Mouse (Mus musculus): ENCODE results near the gene Syt2. TPM values are rescaled to one million over a fixed set of nuclear protein-coding genes. Genes with fewer than 3 reads are reported as not detected.

Gene Syt2
- polyA plus RNA-seq, 3 experiments from 2014 or later: 0.10 to 0.44 (median 0.11) TPM

DNA sequence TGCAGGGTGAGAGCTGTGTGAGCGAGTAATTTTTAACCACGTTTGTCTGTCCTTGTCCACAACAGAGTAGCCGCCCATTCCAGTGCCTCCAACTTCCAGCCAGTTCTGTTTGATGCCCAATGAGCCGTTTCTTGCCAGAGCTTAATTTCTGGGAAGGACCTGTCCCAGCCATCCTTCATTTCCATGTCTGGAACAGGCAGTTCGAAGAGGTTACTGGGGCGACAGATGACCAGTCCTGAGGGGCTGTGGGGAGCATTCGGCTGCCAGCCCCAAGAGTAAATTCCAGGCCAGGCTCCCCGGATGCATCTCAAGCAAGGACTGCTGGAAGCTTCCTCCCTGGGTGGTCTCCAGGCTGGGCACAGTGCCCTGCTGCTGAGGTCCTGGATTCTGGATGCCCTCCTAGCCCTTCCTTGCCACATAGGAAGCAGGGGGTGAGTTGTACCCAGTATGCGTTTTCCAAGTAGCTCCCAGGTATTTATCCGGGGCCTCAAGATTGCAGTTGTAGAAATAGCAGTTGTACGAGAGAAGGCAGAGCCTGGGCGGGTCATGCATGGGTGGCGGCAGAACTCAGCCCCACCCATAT lies 4.9 kb downstream of the Syt2 start:
- no peak for ATAC-seq

DNA sequence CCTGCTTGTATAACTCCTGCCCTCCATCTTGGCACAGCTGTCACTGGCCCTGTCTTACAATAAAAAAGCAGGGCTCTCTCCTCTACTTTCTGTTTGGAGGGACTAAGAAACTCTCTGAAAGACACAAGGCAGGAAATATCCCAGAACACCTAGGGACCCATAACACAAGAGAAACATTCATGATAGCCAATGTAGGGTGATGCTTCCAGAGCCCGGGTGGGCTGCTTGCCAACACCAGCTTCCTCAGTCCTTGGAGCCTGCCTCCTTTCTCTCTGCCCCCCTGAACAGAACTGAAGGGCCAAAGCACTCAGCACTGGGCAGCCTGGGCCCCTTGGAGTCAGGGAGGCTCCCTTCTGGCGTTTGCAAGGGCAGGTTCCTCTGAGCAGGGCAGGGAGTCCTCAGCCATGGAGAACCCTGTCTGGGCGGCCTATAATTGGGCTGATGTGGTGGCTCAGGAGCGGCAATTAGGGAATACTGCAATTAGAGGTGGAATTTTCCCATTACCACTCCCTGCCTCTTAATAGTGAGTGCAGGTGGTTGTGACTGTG lies 5.4 kb downstream of the Syt2 start:
- no peak for ATAC-seq

DNA sequence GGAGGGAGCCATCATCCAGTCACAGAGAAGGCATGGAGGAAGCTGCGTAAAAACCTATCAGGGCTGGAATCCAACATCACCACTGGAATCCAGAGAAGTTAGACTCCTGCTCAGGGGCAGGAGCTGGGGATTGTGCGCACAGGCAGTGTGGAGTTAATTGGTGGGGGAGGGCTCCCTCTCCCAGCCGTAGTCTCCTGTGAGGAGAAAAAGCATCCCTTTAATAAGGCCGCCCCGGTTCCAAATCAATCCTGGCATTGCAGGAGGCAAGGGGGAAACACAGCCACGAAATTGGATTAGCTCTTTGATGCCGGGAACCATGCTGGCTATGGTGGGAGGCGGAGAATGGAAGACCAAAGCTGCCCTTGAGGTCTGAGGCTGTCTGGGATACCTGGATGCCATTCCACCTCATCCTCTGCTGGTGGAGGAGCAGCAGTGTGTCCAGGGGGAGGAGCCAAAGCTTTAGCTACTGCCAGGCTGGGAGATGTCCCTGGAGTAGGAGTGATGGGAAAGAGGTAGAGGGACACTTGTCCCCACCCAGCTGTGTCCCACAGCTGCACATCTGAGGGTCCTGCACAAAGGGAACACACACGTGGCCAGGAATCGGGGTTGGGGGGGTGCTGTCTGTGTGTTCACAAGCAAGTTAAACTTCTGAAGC lies 7.3 kb downstream of the Syt2 start:
- no peak for ATAC-seq

DNA sequence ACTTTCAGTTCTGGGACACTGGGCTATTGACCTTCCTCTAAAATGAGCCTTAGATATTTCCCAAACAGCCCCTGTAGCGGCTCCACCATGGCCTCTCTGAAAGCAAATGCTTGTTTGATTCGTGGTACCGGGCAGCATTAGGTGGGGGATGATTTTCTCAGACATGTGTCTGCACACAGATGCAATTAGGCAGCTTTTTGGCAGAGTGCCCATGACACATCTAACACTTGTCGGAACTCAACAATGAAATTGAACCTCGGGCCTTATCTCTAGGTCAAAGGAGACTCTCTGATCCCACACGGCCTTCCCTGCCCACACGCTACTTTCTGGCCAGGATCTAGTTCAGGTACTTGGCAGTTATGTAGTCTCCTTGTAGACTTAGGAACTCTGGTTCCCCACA lies 12.4 kb downstream of the Syt2 start:
- no peak for ATAC-seq

DNA sequence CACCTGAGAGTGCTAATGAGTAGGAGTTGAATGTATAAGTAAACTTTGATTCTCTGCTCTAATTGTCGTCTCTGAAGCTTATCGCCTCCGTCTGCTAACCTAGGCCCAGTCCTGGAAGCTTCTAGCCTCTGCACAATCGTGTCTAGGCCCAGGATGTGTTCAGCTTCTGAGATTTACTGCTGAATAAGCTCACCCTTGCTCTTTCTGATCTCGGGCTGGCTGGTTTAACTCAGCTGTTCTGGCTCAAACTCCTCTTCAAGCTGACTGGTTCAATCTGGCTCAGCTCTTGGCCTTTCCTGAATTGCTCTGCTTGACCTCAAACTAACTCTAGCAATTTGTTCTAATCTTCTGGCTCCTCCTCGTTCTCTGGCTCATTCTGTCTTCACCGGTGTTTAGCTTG lies 13.7 kb downstream of the Syt2 start:
- ATAC-seq: no peak

DNA sequence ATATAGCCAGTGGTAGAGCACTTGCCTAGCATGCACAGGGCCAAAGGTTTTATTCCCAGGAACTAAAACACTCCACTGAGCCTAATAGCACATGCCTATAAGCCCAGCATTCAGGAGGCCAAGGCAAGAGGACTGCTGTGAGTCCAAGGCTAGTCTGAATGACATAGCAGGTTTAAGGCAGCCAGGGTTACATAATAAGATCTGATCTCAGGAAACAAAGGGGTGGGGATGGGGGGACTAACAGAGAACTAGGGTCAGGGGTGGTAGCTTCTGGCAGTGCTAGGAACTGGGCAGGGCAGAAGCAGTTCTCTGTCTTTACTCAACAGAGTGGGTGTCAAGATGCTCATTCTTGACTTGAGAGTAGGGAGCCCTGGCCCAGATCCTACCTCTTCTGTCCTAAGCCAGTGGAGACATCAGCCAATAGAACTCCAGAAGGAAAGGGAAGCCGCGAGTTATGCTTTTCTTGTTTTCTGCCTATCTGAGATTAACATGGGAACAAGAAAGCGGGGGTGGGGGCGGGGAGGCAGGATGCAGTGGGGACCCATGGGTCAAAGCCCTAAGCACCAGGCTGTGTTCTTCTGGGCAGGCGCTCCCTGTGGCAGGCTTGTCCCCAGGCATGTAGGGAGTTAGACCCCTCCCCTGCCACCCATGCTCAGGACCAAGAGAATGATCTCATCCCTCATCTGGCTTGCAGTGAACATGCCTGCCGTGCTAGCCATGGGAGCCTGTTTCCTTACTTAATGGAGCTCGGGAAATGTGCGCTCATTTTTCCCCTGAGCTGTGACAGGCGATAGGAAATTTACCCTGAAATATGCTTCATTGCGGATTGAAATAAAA lies 25.0 kb downstream of the Syt2 start:
- ATAC-seq: no peak

DNA sequence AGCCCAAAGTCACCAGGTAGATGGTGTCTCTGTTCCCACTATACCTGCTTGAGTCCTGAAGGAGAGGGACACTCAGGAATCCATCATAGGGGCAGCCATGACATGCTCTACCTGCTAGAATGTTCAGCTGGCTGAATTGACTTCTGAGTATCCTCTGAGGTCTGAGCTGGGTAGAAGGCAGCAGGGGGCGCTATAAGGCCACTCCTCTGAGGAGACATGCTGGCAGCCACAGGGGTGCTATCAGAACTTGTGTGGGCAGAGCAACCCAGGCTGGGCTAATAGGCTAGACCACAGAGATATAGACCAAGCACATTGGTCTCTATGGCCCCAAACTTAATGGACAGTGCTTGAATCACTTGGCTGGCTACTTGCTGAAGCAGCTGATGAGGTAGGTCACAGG lies 27.8 kb downstream of the Syt2 start:
- ATAC-seq: no peak

DNA sequence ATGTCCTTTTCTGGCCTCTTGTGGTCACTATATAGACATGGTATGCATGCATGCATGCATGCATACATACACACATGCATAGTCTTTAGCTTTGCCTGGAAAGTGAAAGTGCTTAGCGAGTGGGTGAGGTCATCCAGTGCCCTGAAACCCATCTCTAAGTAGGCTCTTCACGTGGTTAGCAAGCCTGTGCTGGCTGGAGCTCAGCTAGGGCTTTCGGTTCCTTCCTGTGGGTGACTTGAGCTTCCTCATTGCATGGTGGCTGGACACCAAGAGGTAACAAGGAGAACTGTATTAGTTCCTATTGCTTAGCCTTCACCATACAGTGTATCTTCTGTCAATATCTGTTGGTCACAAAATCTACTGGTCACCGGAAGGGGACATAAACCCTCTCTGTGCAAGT lies 33.0 kb downstream of the Syt2 start:
- ATAC-seq: no peak

DNA sequence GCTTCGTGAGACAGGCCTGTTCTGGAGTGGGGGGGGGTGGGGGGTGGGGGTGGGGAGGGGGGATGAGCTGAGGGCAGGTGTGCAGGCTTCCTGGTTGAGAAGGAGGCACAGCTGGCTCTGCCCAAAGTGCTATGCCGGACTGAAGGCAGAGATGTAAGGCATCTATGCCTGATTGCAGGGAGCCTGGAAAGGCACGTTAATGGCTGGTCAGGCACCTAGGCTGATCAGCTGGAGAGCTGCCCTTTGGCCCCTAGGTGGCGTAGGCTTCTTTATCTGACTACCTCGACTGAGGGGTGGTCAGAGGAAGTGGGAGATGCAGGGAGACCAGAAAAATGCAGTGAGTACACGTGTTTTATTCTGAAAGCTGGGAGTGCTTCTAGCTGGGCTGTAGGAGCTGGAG lies 34.1 kb downstream of the Syt2 start:
- ATAC-seq: no peak

DNA sequence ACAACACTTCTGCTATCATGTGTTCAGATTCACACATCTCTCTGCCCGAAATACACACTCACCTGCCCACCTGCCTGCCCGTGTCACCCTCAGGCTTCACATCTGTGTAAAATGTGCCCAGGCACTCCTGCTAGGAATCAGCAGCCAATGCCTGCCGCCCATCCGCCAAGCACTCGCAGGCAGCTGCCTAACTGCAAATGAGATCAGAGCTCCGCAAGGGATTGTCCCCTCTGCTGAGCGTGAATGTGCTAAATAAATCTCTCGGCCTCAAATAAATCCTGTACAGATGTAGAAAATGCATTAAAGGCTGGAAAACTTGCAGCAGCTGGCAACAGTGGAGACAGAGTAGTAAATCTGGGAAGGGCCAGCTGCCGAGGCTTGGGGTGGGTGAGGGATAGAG lies 36.0 kb downstream of the Syt2 start:
- no peak for ATAC-seq

DNA sequence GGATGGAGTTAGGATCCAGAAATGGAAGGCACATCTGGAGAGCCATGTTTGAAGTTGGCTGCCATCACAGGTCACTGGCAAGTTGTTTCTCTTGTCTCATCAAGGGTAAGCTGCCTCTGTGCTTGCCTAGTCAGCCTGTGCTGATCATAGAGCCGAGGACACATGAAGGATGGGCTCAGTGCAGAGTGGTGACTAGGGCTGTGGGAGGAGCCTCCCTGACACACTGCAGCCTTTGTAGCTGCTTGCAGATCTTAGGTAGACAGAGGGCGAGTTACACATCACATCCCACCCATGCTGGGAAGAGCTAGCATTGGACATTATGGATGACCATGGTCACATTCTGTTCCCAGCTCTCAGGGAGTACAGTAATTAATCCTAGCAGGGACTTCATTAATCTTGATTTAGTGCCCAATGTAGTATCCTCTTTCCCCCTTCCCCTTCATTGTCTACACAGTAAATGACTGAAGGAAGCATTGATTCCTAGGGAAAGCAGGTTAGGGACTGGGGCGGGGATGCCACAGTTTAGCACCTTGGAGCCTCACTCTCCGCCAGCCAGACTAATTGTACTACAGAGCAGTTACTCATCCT lies 40.5 kb downstream of the Syt2 start:
- no peak for ATAC-seq

DNA sequence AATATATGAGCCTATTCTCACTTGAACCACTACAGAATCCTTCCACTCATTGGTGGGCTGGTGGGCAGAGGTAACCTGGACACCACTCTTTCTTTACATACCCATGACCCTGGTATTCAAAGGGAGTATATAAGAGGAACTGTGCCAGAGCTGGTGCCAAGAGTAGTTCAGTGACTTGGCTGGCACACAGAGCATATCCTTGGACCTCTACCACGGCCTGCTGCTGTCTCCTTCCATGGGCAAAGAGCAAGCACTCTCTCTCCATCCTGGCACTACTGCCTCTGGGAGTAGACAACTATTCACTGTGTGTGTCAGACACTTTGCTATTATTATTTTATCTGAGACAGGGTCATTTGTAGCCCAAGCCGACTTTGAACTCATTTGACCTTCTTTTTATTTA lies 49.8 kb downstream of the Syt2 start:
- ATAC-seq: no peak

DNA sequence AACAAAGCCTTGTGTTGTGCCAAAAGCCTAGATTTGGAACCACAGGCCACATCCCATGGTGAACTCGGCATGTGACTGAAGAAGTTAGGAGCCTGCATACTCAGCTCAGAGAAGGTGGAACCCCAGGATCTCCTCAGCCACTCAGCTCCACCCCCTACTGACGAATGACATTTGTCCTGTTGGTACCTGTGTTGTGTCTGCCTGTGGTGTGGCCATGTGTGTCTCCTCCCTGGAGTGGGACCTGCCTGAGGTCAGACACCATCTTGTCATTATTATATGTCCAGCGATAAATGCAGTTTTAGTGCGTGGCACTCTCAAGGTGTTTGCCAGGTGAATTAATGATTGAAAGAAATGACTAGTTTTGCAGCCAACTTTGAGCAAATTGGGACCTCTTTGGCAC lies 50.6 kb downstream of the Syt2 start:
- no peak for ATAC-seq

DNA sequence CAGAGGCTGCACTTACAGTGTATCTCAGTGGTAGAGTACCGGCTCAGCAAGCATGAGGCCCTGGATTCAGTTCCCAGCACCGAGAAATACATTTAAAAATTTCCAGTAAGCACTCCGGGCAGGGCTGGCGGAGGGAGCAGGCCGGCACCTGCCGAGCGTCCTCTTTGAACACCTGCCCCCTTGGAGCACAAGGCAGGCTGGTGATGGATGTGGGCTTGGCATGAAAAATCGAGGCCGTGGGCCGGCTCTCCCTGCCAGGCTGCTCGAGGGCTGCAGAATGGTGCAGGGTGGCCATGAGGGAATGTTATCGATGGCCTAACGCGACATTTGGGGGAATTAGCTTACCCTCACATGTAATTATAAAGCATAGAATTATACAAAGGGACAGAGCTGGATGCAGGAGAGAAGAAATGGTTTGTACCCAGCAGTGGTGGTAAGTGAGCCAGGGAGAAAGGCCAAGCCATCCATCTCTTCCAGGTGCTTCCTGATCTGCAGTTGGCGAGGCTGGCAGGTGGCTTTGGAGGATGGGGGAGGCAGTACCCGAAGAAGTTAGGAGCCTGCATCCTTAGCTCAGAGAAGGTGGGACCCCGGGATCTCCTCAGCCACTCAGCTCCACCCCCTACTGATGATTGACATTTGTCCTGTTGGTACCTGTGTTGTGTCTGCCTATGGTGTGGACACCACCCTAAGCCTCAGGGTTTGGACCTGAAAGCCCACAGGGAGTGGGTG lies 51.2 kb downstream of the Syt2 start:
- ATAC-seq: no peak

DNA sequence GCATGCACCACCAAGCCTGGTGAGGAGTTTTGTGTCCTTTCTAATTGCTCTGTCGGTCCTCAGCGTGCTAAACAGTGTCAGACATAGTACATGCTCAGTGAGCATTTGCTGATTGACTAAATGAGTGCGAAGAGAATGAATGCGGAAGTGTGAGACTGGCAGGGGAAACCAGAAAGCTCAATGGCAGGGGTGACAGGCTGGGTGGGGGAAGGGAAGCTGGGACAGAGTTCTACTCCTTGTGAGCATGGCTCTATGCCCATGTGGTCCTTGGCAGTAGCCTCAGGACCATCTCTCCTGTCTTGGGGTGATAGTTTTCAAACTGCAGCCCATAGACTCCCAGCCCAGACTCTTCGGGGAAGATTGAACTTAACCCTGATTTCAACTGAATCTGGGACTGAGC lies 52.0 kb downstream of the Syt2 start:
- no peak for ATAC-seq

DNA sequence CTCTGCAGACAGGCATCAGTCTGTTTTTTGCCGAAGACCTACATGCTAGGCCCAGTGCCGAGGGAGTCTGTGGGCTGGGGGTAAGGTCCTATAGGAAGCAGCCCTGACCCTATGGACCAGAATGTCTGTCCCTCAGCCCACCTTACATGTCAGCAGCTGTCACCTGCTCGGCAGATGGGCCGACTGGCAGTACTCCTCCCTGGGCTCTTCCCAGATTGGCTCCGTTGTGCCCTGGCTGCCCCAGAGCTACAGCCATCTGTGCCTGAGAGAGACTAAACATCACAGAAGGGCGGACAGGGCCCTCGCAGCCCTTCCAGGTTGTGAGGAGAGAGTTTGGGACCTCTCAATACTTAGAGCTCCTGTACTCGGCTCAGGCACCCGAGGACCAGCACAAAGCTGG lies 52.9 kb downstream of the Syt2 start:
- no peak for ATAC-seq

DNA sequence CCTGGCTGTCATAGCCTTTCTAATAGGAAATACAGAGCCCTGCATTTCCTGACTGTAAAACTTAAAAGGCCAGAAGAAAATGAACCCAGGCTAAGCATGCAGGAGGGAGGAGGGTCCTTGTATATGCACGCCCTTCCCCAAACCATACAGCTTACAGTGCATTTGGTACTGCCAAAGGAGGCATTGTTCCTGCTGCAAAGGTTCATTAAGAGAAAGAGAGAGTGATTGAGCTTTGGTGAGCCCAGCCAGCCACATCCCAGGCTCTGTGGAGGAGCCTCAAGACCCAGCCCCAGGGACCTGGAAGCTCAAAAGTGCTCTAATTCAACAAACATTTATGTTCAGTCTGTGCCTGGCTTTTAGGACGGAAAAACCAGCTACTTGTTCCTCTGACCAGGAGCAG lies 53.7 kb downstream of the Syt2 start:
- no peak for ATAC-seq

DNA sequence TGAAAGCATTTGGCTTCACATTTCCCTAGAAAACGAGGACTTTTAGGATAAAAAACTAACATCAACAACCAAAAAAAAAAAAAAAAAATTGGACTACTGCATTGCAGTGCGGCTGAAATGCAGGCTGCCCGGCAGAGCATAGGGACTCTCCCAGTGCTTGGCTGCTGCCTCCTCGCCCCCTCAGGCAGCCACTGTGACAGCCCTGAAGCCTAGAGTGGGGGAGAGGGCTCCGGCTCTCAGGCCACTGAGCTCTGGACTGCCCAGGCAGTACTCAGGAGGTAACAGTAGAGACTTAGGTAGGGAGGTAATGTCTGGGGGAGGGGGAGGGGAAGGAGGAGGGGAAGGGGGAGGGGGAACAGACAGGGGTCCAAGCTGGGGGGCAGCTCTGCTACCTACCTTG lies 54.2 kb downstream of the Syt2 start:
- ATAC-seq: no peak

DNA sequence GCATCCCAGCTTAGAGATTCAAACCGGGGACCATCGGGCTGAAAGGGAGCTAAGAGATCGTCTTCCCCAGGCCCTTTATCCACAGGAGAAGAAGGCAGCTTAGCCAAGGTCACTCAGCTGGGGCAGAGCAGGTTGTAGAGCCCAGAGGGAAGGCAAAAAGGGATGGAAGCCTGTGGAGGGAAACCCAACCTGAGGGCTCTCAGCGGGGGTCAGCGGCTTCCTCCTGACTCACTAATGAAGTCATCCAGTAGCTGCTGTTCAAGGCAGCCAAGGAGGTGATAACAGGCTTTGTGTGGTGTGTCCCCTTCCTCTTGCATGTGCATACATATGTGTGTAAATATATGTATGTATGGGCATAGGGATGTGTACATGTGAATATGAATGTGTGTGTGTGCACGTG lies 54.7 kb downstream of the Syt2 start:
- ATAC-seq: no peak

DNA sequence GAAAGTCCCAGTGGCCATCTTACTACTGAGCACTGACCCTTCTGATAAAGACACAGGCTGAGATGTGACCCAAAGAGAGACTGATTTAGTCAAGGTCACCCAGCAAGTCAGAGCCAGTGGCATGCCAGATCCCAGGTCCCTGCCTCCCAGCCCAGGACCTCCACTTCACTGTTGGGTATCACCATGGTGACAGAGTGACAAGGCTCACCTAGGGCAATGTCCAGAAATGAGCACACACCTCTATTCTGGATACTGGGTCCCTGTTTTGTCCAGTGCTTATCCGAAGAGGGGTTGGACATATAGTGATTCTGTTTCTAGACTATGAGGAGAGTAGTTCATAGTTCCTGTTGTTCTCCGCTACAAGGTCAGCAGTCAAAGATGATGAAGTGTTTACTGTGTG lies 56.8 kb downstream of the Syt2 start:
- no peak for ATAC-seq

DNA sequence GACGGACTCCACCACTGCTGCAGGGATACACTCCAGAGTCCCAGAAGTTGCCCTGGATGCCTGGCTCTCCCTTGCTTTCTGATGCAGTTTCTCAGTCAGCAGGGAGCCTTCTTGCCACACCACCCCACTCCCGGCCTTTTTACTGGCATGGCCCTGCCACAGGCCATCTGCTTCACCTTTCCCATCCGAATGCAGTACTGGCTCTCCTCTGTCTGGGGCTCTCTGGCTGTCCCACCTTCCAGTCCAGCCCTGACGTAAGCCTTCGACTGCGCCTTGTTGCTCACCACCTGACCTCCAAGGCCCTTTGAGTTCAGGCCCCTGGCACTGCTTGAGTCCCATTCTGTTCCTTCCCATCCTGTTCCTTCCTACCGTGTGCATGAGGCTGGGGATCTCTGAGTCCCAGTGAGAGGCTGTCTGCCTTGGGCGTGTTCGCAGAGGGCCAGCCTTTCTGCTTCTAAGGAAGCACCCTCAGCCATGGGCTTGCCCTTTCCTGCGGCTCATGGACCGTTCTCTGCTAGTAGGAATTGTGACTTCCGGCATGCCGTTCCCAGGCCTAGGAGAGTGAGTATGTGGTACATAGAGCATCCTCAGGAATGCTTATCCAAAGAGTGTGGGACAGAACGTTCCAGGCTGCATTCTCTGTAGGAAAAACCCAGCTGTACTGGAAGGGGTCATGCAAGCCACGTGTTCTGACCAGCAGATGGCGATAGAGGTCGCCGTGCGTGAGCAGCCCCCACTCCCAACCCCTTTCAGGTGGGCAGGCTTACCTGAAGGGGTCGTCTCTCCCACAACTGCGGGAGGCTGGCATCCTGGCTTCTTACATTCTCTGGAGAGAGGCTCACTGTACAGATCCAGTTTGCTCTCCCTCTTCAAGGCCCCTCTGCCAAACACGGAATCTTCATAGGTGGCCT lies 58.2 kb downstream of the Syt2 start:
- no peak for ATAC-seq

DNA sequence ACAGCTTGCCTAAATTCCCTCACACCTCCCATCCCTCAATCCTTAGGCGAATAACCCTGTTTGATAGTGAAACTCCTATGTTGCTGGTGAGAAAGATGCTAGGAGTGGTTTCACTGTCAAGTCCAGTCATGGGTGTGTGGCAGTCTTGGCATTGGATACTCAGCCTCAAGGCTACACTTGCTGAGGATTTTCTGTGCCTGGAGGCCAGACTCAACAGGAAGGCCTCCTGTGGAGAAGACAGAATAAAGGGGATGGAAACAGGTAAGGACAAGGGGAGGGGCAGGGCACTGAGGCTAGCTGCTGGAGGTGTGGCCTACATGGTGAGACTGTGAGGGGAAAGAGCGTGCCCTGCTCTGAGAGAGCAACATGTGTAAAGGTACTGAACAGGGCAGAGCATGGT lies 60.1 kb downstream of the Syt2 start:
- no peak for ATAC-seq
